Mouse (Mus musculus): ENCODE results near the gene Asap3.

Asap3 gene

GRCm38 (mm10) chr4:136206033-136206893 lies at the start of gene Asap3:
TSS of gene Asap3 (plus strand) at chr4:136206365.
- peak; percentile 90 to 92 for DNase-seq

- peak in 1 of 2 experiments; percentile 39 for DNase-seq
These were observed 47.7 kb upstream of the Asap3 start for GRCm38 (mm10) chr4:136158498-136158897.

- peak; percentile 83 to 84 for DNase-seq
These were observed 46.3 kb upstream of the Asap3 start for GRCm38 (mm10) chr4:136159802-136160397.

- peak; percentile 93 to 94 for DNase-seq
These were observed 42.7 kb upstream of the Asap3 start for GRCm38 (mm10) chr4:136163448-136163847.

- DNase-seq = no peak
These were observed 41.2 kb upstream of the Asap3 start for GRCm38 (mm10) chr4:136164981-136165380.

- DNase-seq = no peak
These were observed 38.5 kb upstream of the Asap3 start for GRCm38 (mm10) chr4:136167701-136168100.

- no peak for DNase-seq
These were observed 35.8 kb upstream of the Asap3 start for GRCm38 (mm10) chr4:136170401-136170800.

- no peak for DNase-seq
These were observed 34.7 kb upstream of the Asap3 start for GRCm38 (mm10) chr4:136171455-136171854.

GRCm38 (mm10) chr4:136172011-136172541 lies 34.1 kb upstream of the Asap3 start, which contains the start of gene E2f2:
TSS of gene E2f2 (plus strand) at chr4:136172394.
- DNase-seq = peak; percentile 77 to 78

GRCm38 (mm10) chr4:136172542-136173209 lies 33.5 kb upstream of the Asap3 start:
- DNase-seq = peak in 1 of 2 experiments; percentile 43

- no peak for DNase-seq
These were observed 32.9 kb upstream of the Asap3 start for GRCm38 (mm10) chr4:136173210-136173715.

GRCm38 (mm10) chr4:136174216-136175193 lies 31.7 kb upstream of the Asap3 start:
- DNase-seq = no peak

- no peak for DNase-seq
These were observed 30.1 kb upstream of the Asap3 start for GRCm38 (mm10) chr4:136176022-136176552.

GRCm38 (mm10) chr4:136177244-136177611 lies 28.9 kb upstream of the Asap3 start:
- DNase-seq = peak; percentile 44 to 53

GRCm38 (mm10) chr4:136177612-136178474 lies 28.3 kb upstream of the Asap3 start:
- peak; percentile 60 to 68 for DNase-seq

GRCm38 (mm10) chr4:136178475-136178921 lies 27.7 kb upstream of the Asap3 start:
- peak in 1 of 2 experiments; percentile 38 for DNase-seq

GRCm38 (mm10) chr4:136179456-136179855 lies 26.7 kb upstream of the Asap3 start:
- peak in 1 of 2 experiments; percentile 30 for DNase-seq

GRCm38 (mm10) chr4:136179998-136180397 lies 26.2 kb upstream of the Asap3 start:
- DNase-seq = peak; percentile 97 to 98

- DNase-seq = peak; percentile 91 to 94
These were observed 25.5 kb upstream of the Asap3 start for GRCm38 (mm10) chr4:136180408-136181330.

All from B cell, adult 2 months (primary cell).